Mouse (Mus musculus) MN1 (cell line): ENCODE results near the gene Txndc5.
A peak's percentile ranks its signal among the peaks of the same experiment; 100 is the strongest.

Experiments used
- DNase-seq: peaks from one replicate; pipeline ENCODE4 v3.0.0-alpha.2; 2016; ENCODE audit warnings: low spot score

Txndc5 gene

DNA sequence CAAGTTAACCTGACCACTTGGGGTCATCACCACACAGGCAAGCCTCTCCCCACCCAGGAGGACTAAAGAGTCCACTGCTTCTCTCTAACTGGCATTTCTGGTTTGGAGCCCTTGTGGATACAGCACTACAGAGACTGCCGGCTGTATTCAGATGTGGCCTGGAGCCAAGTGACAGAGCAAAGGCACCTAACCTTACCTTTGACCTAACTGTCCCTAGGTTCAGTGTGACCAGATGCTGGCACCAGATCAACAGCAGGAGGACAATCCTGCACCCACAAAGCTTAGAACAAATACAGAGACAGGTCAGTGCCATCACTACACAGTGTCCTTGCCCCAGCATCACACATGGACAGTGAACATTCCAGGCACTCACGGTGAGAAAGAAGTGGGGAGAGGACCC lies 2.5 kb downstream of the Txndc5 start:
- no peak for DNase-seq

DNA sequence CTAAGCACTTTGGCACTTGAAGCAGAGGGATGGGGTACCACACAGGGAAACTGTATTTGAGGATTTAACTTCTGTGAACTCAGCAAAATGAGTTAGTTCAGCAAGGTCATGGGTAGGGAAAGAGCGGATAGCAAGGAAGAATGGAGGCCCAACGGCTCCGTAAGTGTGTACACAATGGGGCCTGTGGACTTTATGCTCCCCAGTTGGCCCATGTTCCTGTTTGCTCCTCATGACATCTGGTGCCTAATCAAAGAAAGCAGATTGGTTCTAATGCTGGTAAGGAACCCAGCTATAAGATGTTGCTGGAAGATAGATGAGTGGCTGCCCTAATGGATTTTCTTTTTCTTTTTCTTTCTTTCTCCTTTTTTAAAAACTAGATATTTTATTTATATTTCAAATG lies 3.4 kb downstream of the Txndc5 start:
- no peak for DNase-seq

DNA sequence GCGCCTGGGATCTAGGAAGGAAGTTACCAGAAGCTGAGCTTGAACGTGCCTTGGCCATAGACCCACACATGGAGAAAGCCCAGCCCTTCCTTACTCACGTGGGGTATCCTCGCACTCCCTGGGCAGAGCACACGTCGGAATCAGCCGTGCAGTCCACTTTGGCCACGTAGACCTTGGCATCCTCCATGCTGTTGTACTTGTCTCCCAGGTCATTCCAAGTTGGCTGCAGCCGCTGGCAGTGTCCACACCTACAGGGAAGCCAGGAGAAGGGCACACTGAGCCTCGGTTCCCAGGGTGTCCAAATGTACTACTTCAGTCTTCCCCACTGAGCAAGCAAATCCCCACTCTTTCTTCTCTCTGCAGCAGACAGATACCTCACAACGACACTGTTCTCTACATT lies 5.4 kb downstream of the Txndc5 start:
- no peak for DNase-seq

DNA sequence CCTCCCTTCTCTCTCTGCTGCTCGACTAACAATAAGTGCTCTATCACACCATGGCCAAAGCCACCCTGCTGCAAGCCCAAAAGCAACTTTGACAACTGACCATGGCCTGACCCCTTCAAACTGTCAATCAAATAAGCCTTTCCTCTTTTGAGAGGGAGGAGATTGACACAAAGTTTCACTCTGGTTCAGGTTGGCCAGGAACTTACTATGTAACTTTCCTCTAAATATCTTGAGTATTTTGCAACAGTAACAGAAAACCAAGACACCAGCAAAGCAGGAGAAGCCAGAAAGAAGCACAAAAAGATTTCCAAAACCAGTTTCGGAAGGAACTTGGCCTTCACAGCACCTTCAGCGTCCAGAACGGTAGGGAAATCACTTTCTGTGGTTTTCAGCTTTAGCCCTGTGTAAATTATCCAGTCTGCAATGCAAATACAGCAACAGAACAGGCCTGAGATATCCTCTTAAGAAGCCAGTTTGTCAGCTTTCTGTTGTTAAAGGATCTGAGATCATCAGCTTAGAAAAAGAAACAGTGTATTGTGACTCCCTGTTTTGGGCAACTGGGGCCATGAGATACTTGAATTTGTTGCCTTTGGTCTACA lies 6.5 kb downstream of the Txndc5 start:
- DNase-seq, result no peak

DNA sequence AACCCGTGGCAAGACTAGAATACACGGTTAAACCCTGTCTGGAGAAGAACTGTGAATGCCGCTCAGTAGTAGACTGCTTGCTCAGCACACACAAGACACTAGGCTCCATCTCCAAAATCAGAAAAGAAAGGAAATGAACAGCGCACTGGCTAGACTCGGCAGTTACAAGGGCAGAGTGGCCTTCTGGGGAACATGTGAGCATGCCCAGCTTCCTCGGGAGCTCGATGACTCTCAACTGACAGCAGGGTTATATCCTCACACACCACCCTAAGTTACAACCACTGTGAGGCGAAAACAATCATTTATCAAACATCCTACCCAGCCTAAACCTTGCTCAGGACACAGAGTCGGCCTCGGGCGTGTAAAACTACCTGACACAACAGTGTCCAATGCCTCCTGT lies 8.3 kb downstream of the Txndc5 start:
- no peak for DNase-seq

DNA sequence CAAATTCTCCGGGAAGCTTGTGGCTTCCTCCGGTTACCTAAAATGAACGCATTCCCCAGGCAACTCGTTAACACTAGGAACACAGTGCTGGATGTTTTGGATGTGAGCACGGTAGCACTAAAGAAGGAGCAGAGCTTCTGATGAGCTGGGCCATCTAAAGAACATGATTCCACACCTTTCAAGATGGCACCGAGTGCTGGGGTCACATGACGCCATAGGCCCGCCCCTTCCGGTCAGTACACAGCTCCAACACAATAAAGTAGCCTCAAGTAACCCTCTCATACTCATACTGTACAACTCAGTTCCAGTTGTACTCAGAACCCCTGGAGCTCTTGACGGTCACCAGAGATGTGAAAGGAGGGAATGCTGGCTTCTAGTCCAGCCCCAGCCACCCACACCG lies 12.0 kb downstream of the Txndc5 start:
- DNase-seq, result no peak

DNA sequence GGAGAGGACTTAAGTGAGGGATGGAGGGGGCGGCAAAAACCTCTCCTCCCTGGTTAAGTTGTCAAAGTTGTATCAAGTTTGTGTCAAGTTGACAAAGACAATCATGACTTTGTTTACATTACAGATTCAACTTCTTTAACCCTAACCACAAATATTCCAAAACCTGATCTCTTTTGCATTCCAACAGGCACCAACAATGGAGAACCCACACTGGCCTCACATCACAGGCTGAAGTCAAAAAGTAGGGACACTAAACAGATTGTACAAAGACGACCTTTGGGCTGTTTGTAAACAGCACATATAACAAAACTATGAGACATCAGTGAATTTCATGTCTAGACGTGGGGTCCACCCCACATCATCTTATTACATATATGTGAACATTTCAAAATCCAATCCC lies 12.8 kb downstream of the Txndc5 start:
- DNase-seq, result no peak

DNA sequence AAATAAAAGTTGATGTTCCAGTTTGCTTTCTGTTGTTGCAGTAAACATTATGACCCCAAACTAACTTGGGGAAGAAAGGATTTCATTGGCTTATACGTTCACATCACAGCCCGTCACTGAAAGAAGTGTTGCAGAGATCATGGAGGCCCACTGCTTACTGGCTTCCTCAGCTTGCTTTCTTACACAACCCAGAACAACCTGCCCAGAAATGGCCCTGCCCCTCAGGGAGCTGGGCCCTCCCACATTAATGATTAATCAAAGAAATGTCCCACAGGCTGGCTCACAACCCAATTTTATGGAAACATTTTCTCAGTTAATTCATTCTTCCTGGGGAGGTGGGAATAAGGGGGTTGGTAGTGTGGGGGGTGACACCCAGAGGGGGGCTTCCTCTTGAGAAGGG lies 13.2 kb downstream of the Txndc5 start:
- DNase-seq, result no peak

DNA sequence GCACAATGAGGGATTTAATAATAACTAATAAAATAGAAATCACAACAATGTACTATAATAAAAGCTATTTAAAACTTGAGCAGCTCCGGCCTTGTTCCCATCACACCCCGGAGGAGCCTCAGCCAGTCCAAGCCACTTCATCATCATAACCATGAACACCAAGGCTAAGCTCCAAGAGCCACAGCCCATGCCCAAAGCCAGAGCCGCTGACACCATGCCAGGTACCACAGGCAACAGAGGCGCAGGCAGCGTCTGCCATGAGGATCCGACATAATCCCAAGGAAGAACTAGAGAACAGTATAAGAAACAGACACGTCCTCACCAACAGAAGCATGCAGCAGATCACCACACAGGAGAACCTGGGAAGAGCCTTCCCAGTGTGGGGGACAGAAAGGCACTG lies 14.7 kb downstream of the Txndc5 start:
- no peak for DNase-seq

DNA sequence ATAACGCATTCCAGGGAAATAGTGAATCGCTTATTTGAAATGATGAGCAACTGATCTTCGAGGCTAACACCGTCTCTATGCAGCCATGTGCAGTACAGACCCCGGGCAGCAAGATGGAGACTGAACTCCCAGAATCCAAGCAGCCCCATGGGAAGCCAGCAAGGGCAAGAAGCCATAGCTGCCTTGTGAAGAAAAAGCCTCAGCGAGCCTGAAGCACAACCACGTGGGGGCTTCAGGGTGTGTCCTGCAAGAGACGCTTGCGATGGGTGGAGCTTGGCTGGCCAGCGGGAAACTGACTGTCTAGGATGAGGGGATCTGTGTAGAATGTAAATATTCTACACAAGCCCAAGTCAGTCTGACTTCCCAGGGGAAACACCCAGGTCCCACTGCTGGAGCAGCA lies 16.6 kb downstream of the Txndc5 start:
- no peak for DNase-seq

DNA sequence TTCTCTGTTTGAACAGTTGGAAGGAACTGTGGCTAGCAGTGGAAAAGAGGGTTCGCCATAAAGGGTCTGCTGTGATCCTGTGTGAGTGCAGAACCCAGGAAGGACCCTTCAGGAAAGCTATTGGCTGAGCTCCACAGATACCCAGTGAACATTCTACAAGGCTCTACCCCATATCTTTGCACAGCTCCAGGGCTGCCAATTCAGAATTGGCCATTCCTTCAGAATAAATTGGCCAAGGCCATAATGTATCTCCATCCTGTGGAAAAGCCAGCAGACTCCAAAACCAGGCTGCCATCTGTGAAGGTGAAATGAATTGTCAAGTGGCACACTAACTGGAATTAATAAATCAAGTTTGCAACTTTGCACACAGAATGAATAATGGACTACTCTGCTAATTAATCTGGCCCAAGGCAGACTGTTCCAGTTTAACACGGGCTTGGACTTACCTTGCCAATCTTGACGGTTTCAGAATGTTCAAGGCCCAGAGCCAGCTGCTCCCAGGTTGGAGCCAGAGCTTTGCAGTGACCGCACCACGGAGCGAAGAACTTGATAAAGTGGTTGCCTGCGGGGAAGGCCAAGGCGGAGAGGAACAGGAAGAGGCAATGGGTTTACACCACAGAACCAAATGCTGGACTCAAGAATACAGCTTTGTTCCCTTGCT lies 18.8 kb downstream of the Txndc5 start:
- no peak for DNase-seq

DNA sequence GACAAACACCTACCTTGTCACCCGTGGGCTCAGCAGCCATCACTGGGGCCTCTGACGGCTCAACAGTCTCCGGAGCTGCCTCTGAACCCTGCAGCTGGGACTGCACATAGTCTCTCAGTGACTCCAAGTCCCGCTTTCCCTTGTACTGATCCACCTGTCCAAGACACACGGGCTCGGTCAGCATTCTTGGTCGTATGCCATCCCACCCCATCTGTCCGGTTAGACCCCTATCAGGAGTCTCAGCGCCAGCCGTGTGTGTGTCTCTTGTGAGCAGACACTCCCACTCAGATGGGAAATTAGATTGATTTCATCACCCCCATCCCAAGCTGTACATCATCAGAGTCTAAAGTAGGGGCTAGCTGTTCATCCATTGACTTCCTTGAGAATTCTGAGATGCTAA lies 21.7 kb downstream of the Txndc5 start:
- DNase-seq, result no peak

DNA sequence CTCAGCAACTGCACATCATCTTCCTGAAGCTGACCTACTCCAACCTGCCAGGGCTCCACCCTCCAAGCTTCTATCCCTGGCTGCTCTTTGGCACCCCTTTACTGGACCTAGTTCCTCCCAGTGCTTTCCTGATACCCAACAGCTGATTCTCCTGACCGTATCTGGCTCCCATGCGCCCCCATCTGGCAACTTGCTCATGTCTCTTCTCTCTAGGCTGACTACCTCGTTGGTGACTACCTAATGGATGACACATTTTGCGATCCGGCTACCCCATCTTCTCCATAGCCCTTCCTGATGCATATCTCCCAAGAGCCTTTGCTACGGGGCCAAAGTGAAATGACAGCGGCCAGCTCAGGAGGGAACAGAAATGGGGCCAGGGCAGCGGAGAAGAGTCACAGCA lies 22.3 kb downstream of the Txndc5 start:
- no peak for DNase-seq

DNA sequence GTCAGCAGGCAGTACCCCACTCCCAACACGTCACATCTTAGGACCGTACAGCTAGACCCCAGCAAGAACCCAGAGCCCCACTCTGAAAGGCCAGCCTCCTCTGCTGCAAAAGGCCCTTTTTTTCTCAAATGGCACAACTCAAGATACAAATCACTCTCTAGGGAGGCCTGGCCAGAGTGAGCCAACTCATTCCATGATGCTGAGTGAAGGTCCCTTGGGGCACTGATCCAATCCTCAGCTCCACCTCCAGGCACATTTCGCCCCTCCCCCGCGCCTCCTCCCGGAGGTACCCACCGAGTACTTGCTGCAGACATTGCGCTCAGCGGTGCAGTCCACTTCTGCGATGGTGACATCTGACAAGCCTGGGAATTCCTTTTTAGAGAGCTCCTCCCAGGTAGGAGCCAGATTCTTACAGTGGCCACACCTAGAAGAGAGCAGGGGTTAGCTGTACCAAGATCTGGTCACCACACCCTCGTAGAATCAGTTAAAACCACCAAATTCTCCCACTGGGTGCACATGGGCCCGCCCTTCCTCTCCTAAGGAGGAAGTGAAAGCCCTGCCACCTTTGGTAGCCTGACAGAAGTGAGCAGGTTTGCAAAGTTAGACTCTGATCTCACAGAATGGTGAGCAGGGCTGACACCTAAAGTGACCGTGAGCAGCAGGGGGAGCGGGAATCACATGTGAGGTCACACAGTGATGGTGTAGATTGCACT lies 25.3 kb downstream of the Txndc5 start:
- DNase-seq, result peak; percentile 63

DNA sequence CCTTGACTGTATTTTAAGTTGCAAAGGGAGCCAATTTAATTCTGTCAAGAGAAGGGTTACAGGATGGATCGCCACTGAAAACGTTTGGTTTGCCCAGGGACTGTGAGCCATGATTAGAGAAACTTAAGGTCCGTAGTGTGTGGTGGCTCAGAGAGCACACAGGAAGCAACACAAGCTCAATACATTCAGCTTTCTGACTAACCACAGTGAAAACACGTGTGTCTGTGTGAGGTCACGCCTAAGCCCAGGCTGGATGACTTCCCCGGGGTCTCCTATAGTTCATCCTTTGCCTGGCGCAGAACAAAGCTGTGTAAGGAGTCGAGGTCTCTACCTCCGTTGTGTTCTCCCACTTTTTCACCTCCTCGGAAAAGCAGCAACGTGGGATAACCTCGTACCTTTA lies 27.3 kb downstream of the Txndc5 start:
- DNase-seq, result no peak

DNA sequence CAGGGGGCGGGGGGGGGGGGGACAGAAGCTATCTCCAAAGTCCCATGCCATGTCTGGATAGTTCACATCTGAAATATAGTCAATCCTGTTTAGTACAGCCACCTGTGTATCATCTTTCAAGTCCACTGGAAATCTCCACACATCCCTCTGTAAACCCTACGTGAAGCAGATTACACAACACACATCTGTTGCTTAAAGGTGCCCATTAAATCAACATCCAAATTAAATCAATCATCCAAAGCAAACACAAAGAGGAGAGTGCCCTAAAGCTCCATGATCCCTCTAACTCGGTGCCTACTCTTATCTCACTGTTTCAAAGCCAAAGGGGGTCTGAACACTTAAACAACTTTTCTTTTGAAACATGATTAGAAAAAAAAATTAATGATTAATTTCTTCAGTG lies 31.9 kb downstream of the Txndc5 start:
- no peak for DNase-seq

DNA sequence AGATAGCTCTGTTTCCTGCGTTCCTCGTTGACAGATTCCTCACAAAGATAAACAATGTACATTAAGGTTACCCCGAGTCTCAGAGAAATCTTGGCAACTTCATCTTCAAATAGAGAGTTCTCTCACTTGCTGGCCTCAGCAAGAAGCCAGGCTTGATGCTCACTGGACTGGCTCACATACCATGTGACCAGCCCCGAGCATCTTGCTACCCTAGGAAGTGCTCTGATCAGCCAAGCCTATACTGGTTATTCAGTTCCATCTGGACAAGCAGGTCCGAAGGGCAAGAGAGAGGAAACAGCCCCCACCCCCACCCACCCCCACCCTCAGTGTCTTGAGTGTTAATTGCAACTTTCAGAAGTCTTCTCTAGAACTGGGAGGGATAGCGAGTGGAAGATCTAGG lies 41.9 kb downstream of the Txndc5 start:
- no peak for DNase-seq

DNA sequence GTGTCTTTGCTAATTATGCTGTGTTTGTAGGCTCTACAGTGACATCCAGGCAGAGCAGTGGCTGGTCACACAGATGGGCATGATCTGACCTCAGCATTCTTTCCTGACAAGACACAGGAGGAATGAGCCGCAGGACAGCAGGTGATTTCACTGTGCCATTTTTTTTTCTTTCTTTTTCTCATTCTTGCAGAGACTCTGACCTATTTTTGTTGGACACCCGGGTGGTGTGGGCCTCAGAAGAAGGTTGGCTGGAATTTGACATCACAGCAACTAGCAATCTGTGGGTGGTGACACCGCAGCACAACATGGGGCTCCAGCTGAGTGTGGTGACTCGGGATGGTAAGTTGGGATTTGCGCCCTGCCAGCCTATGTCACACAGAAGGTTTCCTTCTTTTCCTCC lies 43.9 kb downstream of the Txndc5 start:
- DNase-seq, result no peak

DNA sequence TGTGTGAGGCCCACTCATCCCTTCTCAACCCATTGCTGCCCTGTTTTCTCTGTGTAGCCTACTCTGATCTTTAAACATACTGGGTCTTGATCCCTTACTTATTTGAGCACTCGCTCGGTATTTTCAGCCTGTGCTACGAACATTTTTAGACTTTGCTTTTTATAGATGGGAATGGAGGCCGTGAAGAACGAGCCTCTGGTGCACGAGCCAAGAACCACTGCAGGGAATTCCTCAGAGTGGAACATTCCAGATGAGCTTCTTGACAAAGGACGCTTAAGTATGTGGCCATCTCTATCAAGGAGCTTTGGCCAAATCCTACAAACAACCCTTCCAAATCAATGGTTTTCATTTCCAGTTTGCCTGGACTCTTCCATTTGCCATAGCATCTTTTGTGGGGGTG lies 47.6 kb downstream of the Txndc5 start:
- no peak for DNase-seq

DNA sequence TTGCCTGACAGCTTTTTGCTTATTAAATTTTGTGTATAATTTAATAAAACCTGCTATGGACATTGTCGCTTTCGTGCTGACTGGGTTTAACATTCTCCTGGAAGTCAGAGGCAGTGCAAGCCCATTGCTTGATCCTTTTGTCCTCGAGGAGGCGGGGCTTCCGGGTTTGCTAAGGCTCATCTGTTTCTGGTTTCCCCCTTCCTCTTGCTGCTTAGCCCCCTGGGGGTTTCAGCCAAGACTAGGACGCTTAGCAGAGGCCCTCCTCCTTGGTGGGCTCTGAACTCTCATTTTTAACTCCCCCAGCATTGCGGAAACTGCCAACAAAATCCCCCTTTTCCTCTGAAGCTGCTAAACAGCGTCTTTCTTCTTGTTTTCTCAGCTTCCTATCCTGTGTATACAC lies 51.7 kb downstream of the Txndc5 start:
- no peak for DNase-seq

DNA sequence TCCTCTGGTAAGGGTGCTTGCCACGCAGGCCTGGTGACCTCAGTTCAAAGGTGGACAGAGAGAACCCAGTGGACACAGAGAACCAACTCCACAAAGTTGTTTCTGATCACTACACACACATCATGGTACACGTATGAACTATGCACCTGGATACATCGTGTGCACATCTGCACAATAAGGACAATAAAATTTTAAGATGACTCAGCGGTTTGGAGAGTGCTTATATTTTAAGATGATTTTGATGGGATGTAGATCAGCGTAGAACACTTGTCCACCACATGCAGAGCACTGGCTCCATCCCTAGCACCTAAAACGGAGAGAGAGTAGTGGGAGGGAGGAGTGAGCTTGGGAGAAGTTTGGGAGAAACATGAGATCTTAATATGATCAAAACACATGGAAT lies 55.1 kb downstream of the Txndc5 start:
- DNase-seq, result no peak

DNA sequence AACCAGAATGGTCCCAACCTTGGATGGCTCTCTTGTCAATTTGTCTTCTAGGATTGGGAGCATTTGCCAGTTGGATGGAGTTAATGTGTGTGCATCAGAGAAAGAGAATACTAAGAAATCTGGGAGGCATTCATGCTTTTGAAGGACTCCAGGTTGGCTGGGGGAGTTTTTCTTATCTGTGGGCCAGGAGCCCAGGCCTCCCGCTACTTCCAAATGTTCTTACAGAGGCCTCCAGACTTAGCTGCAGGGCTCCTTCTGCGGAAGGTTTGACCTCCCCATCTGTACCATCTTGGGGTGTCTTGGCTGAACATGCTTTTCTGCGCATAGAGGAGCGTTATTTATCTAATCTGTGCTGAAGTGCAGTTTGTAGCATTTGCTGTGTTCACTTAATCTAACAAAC lies 56.0 kb downstream of the Txndc5 start:
- DNase-seq, result no peak

DNA sequence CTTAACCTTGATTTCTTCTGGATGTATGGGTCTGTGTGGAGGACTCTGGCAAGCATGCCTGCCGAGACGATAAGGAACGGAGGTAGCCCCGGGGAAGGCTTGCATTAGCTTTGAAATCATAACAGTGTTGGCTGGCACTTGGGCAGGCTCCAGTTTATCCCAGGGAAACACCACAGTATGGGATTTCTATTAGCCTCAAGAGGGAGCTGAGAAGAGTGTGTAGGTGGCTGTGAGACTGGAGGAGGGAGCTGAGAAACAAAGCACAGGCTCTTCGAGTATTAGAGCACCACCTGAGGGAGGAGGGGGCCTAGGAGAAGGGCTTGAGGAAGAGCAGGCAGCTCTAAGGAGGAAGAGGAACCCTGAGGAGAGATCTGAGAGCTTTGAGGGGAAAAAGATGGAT lies 57.7 kb downstream of the Txndc5 start:
- DNase-seq, result no peak

DNA sequence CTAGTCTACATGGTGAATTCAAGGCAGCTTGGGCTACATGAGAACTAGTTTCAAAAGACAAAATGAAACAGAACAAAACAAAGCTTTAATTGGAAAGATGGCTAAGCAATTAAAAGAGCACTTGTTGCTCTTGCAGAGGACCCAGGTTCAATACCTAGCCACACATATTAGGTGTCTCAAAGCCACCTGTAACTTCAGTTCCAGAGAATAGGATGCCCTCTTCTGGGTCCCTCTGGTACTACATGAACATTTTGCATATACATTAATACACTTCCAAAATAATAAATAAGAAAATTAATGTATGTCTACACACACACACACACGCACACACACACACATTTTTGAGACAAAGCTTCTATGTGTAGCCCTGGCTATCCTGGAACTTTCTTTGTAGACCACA lies 65.2 kb downstream of the Txndc5 start:
- DNase-seq, result no peak
